Mouse (Mus musculus): ENCODE measurements around the gene Sgta. TPM values are rescaled to one million over a fixed set of nuclear protein-coding genes. Genes with fewer than 3 reads are reported as not detected.

The Sgta gene
- polyA plus RNA-seq, 1 experiment from 2014 or later, result 344 TPM

DNA sequence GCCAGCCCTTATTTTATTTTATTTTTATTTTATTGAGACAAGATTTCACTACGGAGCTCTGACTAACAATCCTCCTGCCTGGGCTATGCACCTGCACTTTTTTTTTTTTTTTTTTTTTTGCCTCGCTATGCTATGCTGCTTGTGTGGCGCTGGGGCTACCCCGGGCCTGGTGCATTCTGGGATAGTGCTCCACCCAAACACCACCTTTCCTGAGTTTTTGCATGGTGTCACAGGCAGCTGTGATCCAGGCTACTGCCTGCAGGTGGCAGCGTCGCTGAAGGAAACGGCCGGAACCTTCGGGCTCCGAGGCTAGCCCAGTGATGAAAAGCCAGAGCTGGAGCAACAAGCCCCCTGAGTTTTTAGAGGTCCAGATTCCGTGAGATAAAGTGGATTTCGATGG is 61.2 kb downstream of the Sgta start:
- 15% methylated on average over 12 of the region's 12 CpGs for WGBS
- H3K27ac ChIP-seq (ENCODE audit: low read length), result no peak overlapping the region
- ATAC-seq, result no peak
- no peaks in the 10 kb centered on the region for H3K27me3 ChIP-seq (replicated peaks; ENCODE audit: control insufficient read depth, insufficient read depth, low read length)
- H3K4me3 ChIP-seq (replicated peaks; ENCODE audit: low read length), result no peak overlapping the region
- H3K9ac ChIP-seq (replicated peaks; ENCODE audit: low read depth, low read length), result no peak overlapping the region
- H3K9me3 ChIP-seq (ENCODE audit: control insufficient read depth, low read length), result no peaks in the 10 kb centered on the region
- H3K4me2 ChIP-seq (ENCODE audit: low read length), result no peak overlapping the region
- no peaks in the 10 kb centered on the region for H3K36me3 ChIP-seq (ENCODE audit: control insufficient read depth, insufficient read depth)
- peaks cover 26% of the 10 kb centered on the region for H3K4me1 ChIP-seq (replicated peaks; ENCODE audit: control insufficient read depth, insufficient read depth, low read length)

- Histone ChIP-seq H3K4me3 (replicated peaks; ENCODE audit: low read length) (no peak overlapping the region), H3K9ac (replicated peaks; ENCODE audit: low read depth, low read length) (0 out of 2 replicates have a peak overlapping the region, but pooled peaks have one; percentile 11), H3K27ac (ENCODE audit: low read length) (no peak overlapping the region), H3K9me3 (ENCODE audit: control insufficient read depth, low read length) (no peaks in the 10 kb centered on the region), H3K4me1 (replicated peaks; ENCODE audit: control insufficient read depth, insufficient read depth, low read length) (peaks cover 26% of the 10 kb centered on the region), H3K36me3 (ENCODE audit: control insufficient read depth, insufficient read depth) (no peaks in the 10 kb centered on the region), H3K27me3 (replicated peaks; ENCODE audit: control insufficient read depth, insufficient read depth, low read length) (no peaks in the 10 kb centered on the region), H3K4me2 (ENCODE audit: low read length) (no peak overlapping the region)
- ATAC-seq, result no peak
- whole genome bisulfite sequencing, result 32% methylated on average over 14 of the region's 14 CpGs
Measured at GRCm38 (mm10) chr10:80998021-80998420, 62.0 kb downstream of the Sgta start.

DNA sequence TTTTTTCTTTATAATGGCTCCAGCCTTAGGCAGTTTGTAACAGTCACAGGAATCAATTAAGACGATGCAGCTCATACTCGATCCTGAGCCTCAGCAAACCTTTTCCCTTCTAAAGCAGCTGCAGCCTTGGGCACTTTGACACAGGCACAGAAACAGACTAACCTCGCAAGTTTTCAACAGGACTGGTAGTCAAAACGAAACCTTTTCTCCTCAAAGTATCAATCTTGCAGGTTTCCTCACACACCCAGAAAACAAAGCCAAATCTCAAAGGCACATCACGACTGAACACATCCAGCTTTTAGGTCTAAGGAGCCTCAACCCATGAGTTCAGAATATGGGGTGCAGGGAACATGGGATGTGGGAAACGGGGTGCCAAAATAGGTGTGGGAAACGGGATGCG is 62.6 kb downstream of the Sgta start:
- Histone ChIP-seq H3K4me2 (ENCODE audit: low read length) (no peak overlapping the region), H3K4me3 (replicated peaks; ENCODE audit: low read length) (no peak overlapping the region), H3K27ac (ENCODE audit: low read length) (no peak overlapping the region), H3K27me3 (replicated peaks; ENCODE audit: control insufficient read depth, insufficient read depth, low read length) (no peaks in the 10 kb centered on the region), H3K9ac (replicated peaks; ENCODE audit: low read depth, low read length) (no peak overlapping the region), H3K36me3 (ENCODE audit: control insufficient read depth, insufficient read depth) (no peaks in the 10 kb centered on the region), H3K9me3 (ENCODE audit: control insufficient read depth, low read length) (no peaks in the 10 kb centered on the region), H3K4me1 (replicated peaks; ENCODE audit: control insufficient read depth, insufficient read depth, low read length) (peaks cover 26% of the 10 kb centered on the region)
- 82% methylated on average over 8 of the region's 8 CpGs for whole genome bisulfite sequencing
- no peak for ATAC-seq

DNA sequence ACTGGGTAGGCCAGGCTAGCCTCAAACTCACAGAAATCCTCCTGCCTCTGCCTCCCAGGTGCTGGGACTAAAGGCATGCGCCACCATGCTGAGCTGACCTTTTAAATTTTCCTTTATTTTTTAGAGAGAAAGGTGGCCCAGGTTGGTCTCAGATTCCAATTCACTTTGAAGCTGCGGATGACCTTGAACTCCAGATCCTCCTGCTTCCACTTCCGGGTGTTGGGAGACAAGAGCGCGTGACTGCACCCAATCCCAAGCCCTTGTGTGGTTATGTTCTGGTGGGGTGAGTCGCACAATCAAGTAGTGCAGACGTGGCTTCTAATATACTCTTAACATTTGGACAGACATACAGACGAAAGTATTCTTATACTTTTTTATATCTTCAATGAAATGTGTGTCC is 63.5 kb downstream of the Sgta start:
- no peak overlapping the region for H3K9ac ChIP-seq (replicated peaks; ENCODE audit: low read depth, low read length)
- H3K9me3 ChIP-seq (ENCODE audit: control insufficient read depth, low read length), result no peaks in the 10 kb centered on the region
- no peak overlapping the region for H3K4me2 ChIP-seq (ENCODE audit: low read length)
- H3K27me3 ChIP-seq (replicated peaks; ENCODE audit: control insufficient read depth, insufficient read depth, low read length), result no peaks in the 10 kb centered on the region
- WGBS, result 93% methylated on average over 8 of the region's 8 CpGs
- ATAC-seq, result no peak
- H3K4me1 ChIP-seq (replicated peaks; ENCODE audit: control insufficient read depth, insufficient read depth, low read length), result peaks cover 24% of the 10 kb centered on the region
- no peak overlapping the region for H3K27ac ChIP-seq (ENCODE audit: low read length)
- no peaks in the 10 kb centered on the region for H3K36me3 ChIP-seq (ENCODE audit: control insufficient read depth, insufficient read depth)
- H3K4me3 ChIP-seq (replicated peaks; ENCODE audit: low read length), result no peak overlapping the region

- H3K27ac ChIP-seq (ENCODE audit: low read length), result no peak overlapping the region
- no peaks in the 10 kb centered on the region for H3K36me3 ChIP-seq (ENCODE audit: control insufficient read depth, insufficient read depth)
- no peaks in the 10 kb centered on the region for H3K9me3 ChIP-seq (ENCODE audit: control insufficient read depth, low read length)
- peak; percentile 42; the same call in 1 of the 2 replicates for ATAC-seq
- peak overlapping the region; percentile 37 for H3K4me2 ChIP-seq (ENCODE audit: low read length)
- peak overlapping the region; percentile 20; the same call in 1 of the 2 replicates for H3K4me3 ChIP-seq (replicated peaks; ENCODE audit: low read length)
- peak overlapping the region; percentile 47 for H3K9ac ChIP-seq (replicated peaks; ENCODE audit: low read depth, low read length)
- no peaks in the 10 kb centered on the region for H3K27me3 ChIP-seq (replicated peaks; ENCODE audit: control insufficient read depth, insufficient read depth, low read length)
- WGBS, result 10% methylated on average over 21 of the region's 21 CpGs
- H3K4me1 ChIP-seq (replicated peaks; ENCODE audit: control insufficient read depth, insufficient read depth, low read length), result peaks cover 13% of the 10 kb centered on the region
Measured at GRCm38 (mm10) chr10:80995091-80995632, 64.8 kb downstream of the Sgta start.

- no peak overlapping the region for H3K4me3 ChIP-seq (replicated peaks; ENCODE audit: low read length)
- no peak for ATAC-seq
- no peak overlapping the region for H3K27ac ChIP-seq (ENCODE audit: low read length)
- H3K4me1 ChIP-seq (replicated peaks; ENCODE audit: control insufficient read depth, insufficient read depth, low read length), result peaks cover 9% of the 10 kb centered on the region
- no peaks in the 10 kb centered on the region for H3K36me3 ChIP-seq (ENCODE audit: control insufficient read depth, insufficient read depth)
- H3K9me3 ChIP-seq (ENCODE audit: control insufficient read depth, low read length), result no peaks in the 10 kb centered on the region
- H3K4me2 ChIP-seq (ENCODE audit: low read length), result no peak overlapping the region
- H3K9ac ChIP-seq (replicated peaks; ENCODE audit: low read depth, low read length), result peak overlapping the region; percentile 47
- no peaks in the 10 kb centered on the region for H3K27me3 ChIP-seq (replicated peaks; ENCODE audit: control insufficient read depth, insufficient read depth, low read length)
- WGBS, result 64% methylated on average over 4 of the region's 4 CpGs
Measured at GRCm38 (mm10) chr10:80994621-80995020, 65.4 kb downstream of the Sgta start.

Small RNA genes lying within 50 kb of the gene (microRNA-seq; reads per million reads assigned to microRNA genes)
- not detected for gene Mir5615-1
- not detected for gene Mir5615-2

Other genes with a start within 250 kb of the Sgta start
- gene Jsrp1, start 246.7 kb downstream of the Sgta start, polyA plus RNA-seq (2015; fragmentation: Nextera tagmentation; extraction: Ambion mirVana), result not detected in 2 replicates
- 1,342 and 1,351 TPM in 2 replicates for gene Oaz1, start 233.5 kb downstream of the Sgta start, polyA plus RNA-seq (2015; fragmentation: Nextera tagmentation; extraction: Ambion mirVana)
- 6.0 and 9.3 TPM in 2 replicates for gene Lingo3, start 216.1 kb downstream of the Sgta start, polyA plus RNA-seq (2015; fragmentation: Nextera tagmentation; extraction: Ambion mirVana)
- gene Lsm7, start 205.0 kb downstream of the Sgta start, polyA plus RNA-seq (2015; fragmentation: Nextera tagmentation; extraction: Ambion mirVana), result 223 and 228 TPM in 2 replicates
- gene Sppl2b, start 204.9 kb downstream of the Sgta start, polyA plus RNA-seq (2015; fragmentation: Nextera tagmentation; extraction: Ambion mirVana), result 64.9 and 78.6 TPM in 2 replicates
- gene Tmprss9, start 188.3 kb downstream of the Sgta start, polyA plus RNA-seq (2015; fragmentation: Nextera tagmentation; extraction: Ambion mirVana), result 0.24 and 0.25 TPM in 2 replicates
- gene Timm13, start 159.2 kb downstream of the Sgta start, polyA plus RNA-seq (2015; fragmentation: Nextera tagmentation; extraction: Ambion mirVana), result 298 and 299 TPM in 2 replicates
- gene Lmnb2, start 141.9 kb downstream of the Sgta start, polyA plus RNA-seq (2015; fragmentation: Nextera tagmentation; extraction: Ambion mirVana), result 53.2 and 59.8 TPM in 2 replicates
- 5.8 and 7.0 TPM in 2 replicates for gene Gadd45b, start 130.1 kb downstream of the Sgta start, polyA plus RNA-seq (2015; fragmentation: Nextera tagmentation; extraction: Ambion mirVana)
- 41.0 and 47.4 TPM in 2 replicates for gene Gng7, start 45.2 kb downstream of the Sgta start, polyA plus RNA-seq (2015; fragmentation: Nextera tagmentation; extraction: Ambion mirVana)
- 37.6 and 45.4 TPM in 2 replicates for gene Diras1, start 34.5 kb downstream of the Sgta start, polyA plus RNA-seq (2015; fragmentation: Nextera tagmentation; extraction: Ambion mirVana)
- gene Slc39a3, start 22.8 kb downstream of the Sgta start, polyA plus RNA-seq (2015; fragmentation: Nextera tagmentation; extraction: Ambion mirVana), result 48.1 and 54.0 TPM in 2 replicates
- 69.4 and 70.4 TPM in 2 replicates for gene Thop1, start 9.9 kb upstream of the Sgta start, polyA plus RNA-seq (2015; fragmentation: Nextera tagmentation; extraction: Ambion mirVana)
- gene Creb3l3, start 38.7 kb upstream of the Sgta start, polyA plus RNA-seq (2015; fragmentation: Nextera tagmentation; extraction: Ambion mirVana), result 0.17 and 0.66 TPM in 2 replicates
- 210 and 213 TPM in 2 replicates for gene Map2k2, start 45.7 kb upstream of the Sgta start, polyA plus RNA-seq (2015; fragmentation: Nextera tagmentation; extraction: Ambion mirVana)
- 11.6 and 11.8 TPM in 2 replicates for gene Zbtb7a, start 75.0 kb upstream of the Sgta start, polyA plus RNA-seq (2015; fragmentation: Nextera tagmentation; extraction: Ambion mirVana)
- 48.5 and 62.7 TPM in 2 replicates for gene Pias4, start 107.7 kb upstream of the Sgta start, polyA plus RNA-seq (2015; fragmentation: Nextera tagmentation; extraction: Ambion mirVana)
- gene Eef2, start 116.5 kb upstream of the Sgta start, polyA plus RNA-seq (2015; fragmentation: Nextera tagmentation; extraction: Ambion mirVana), result 652 and 674 TPM in 2 replicates
- 55.1 and 56.9 TPM in 2 replicates for gene Dapk3, start 122.8 kb upstream of the Sgta start, polyA plus RNA-seq (2015; fragmentation: Nextera tagmentation; extraction: Ambion mirVana)
- gene 4930442H23Rik, start 123.7 kb upstream of the Sgta start, polyA plus RNA-seq (2015; fragmentation: Nextera tagmentation; extraction: Ambion mirVana), result not detected in 2 replicates
- gene Nmrk2, start 141.9 kb upstream of the Sgta start, polyA plus RNA-seq (2015; fragmentation: Nextera tagmentation; extraction: Ambion mirVana), result 0.11 TPM in 1 of 2 replicates, not detected in the other
- gene Atcay, start 170.7 kb upstream of the Sgta start, polyA plus RNA-seq (2015; fragmentation: Nextera tagmentation; extraction: Ambion mirVana), result 81.4 and 94.9 TPM in 2 replicates
- gene Zfr2, start 173.0 kb upstream of the Sgta start, polyA plus RNA-seq (2015; fragmentation: Nextera tagmentation; extraction: Ambion mirVana), result 18.4 and 24.0 TPM in 2 replicates
- gene Matk, start 192.8 kb upstream of the Sgta start, polyA plus RNA-seq (2015; fragmentation: Nextera tagmentation; extraction: Ambion mirVana), result 28.8 and 44.2 TPM in 2 replicates
- gene Mrpl54, start 206.8 kb upstream of the Sgta start, polyA plus RNA-seq (2015; fragmentation: Nextera tagmentation; extraction: Ambion mirVana), result 84.0 and 90.1 TPM in 2 replicates
- 39.1 and 41.6 TPM in 2 replicates for gene Apba3, start 206.8 kb upstream of the Sgta start, polyA plus RNA-seq (2015; fragmentation: Nextera tagmentation; extraction: Ambion mirVana)
- gene Tjp3, start 231.4 kb upstream of the Sgta start, polyA plus RNA-seq (2015; fragmentation: Nextera tagmentation; extraction: Ambion mirVana), result 7.3 and 8.3 TPM in 2 replicates
- gene Pip5k1c, start 232.8 kb upstream of the Sgta start, polyA plus RNA-seq (2015; fragmentation: Nextera tagmentation; extraction: Ambion mirVana), result 138 and 143 TPM in 2 replicates